8 mouse cellular contexts compared by ENCODE assay signal in the genomic region with DNA sequence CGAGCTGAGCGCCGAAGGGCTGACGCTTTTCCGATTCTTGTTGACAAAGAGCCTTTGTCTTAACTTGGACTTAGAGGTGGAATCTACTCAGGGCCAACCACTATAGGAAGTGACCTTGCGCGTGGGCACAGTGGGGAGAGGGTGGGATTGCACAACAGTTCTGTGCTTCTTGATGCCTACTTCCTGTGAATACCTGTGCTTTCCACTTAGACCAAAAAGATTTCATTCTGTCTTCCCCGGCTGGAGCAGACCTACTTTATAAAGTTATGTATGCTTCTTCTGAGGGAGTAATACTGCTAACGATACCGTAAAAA. TPM values are rescaled to one million over a fixed set of nuclear protein-coding genes. Genes with fewer than 3 reads are reported as not detected.
DNase-seq lines count a peak whose midpoint lies in the region; ATAC-seq and TF ChIP-seq lines count a peak whose summit lies in the region.

A gene (plus strand): TSS at position 215 of the 314 bp plus-strand sequence.

- no peak for ATAC-seq in limb, embryonic 13.5 days (ENCODE audit: low FRiP score, low read depth)
- ATAC-seq in stomach, embryonic 16.5 days (ENCODE audit: insufficient read depth, low FRiP score) = no peak

- peaks cover 20% of the 10 kb centered on the region for H3K4me1 ChIP-seq in heart, embryonic 10.5 days
- H3K4me1 ChIP-seq in thymus, adult 2 months (replicated peaks; ENCODE audit: control insufficient read depth, insufficient read depth, low read length) = peaks cover 8% of the 10 kb centered on the region; the same call in 1 of the 2 replicates
- peaks cover 15% of the 10 kb centered on the region for H3K4me1 ChIP-seq in limb, embryonic 13.5 days
- peaks cover 8% of the 10 kb centered on the region; the same call in 1 of the 2 replicates for H3K4me1 ChIP-seq in stomach, embryonic 16.5 days (ENCODE audit: control insufficient read depth, insufficient read depth, low read length)

- H3K27me3 ChIP-seq in heart, embryonic 10.5 days (ENCODE audit: insufficient read depth, poor library complexity, severe bottlenecking) = peaks cover 13% of the 10 kb centered on the region; the same call in 1 of the 2 replicates
- no peaks in the 10 kb centered on the region for H3K27me3 ChIP-seq in thymus, adult 2 months (ENCODE audit: control insufficient read depth, insufficient read depth, low read length)
- H3K27me3 ChIP-seq in limb, embryonic 13.5 days = no peaks in the 10 kb centered on the region
- H3K27me3 ChIP-seq in stomach, embryonic 16.5 days (ENCODE audit: control insufficient read depth, insufficient read depth, low read length) = no peaks in the 10 kb centered on the region

- WGBS in heart, embryonic 10.5 days = 89% methylated on average over 10 of the region's 10 CpGs
- 86% methylated on average over 10 of the region's 10 CpGs for WGBS in thymus, adult 2 months
- WGBS in limb, embryonic 13.5 days = 88% methylated on average over 10 of the region's 10 CpGs
- WGBS in stomach, embryonic 16.5 days = 87% methylated on average over 10 of the region's 10 CpGs

- peak within 1 kb of the TSS; percentile 87 for H3K27ac ChIP-seq in heart, embryonic 10.5 days
- no peak within 1 kb of the TSS for H3K27ac ChIP-seq in thymus, adult 2 months (ENCODE audit: control insufficient read depth, insufficient read depth, low read length)
- peak within 1 kb of the TSS; percentile 39; the same call in 1 of the 2 replicates for H3K27ac ChIP-seq in limb, embryonic 13.5 days
- H3K27ac ChIP-seq in stomach, embryonic 16.5 days (ENCODE audit: low read length) = peak within 1 kb of the TSS; percentile 58

- no peaks in the 10 kb centered on the region for H3K9me3 ChIP-seq in heart, embryonic 10.5 days
- no peaks in the 10 kb centered on the region for H3K9me3 ChIP-seq in limb, embryonic 13.5 days
- no peaks in the 10 kb centered on the region for H3K9me3 ChIP-seq in stomach, embryonic 16.5 days (replicated peaks; ENCODE audit: control insufficient read depth, low read length)

- no peak for DNase-seq in heart, embryonic 10.5 days (ENCODE audit: low spot score)
- no peak for DNase-seq in heart, postnatal 14 days
- DNase-seq in thymus, adult 2 months = no peak
- DNase-seq in thymus, postnatal 25 days = no peak
- DNase-seq in cerebellum, postnatal 4 days (ENCODE audit: low spot score in 2 of 2) = no peak
- DNase-seq in yolk sac, embryonic 10.5 days (ENCODE audit: low spot score) = no peak

- peak within 1 kb of the TSS; percentile 84 for H3K4me2 ChIP-seq in limb, embryonic 13.5 days (replicated peaks)
- peak within 1 kb of the TSS; percentile 91 for H3K4me2 ChIP-seq in stomach, embryonic 16.5 days (ENCODE audit: low read depth, low read length)

- TF ChIP-seq POLR2A in thymus, adult 2 months (IDR thresholded peaks at IDR 0.05; ENCODE audit: control insufficient read depth, extremely low read depth, insufficient read depth, low read length, poor library complexity) = no peak

- intact Hi-C loops in heart, postnatal 14 days (cut with DNase I) = loop anchor here (2.0 kb wide), 1 partner anchor 43 kb away; a partner anchor contains a TSS

- H3K4me3 ChIP-seq in heart, embryonic 10.5 days = peak within 1 kb of the TSS; percentile 72
- H3K4me3 ChIP-seq in thymus, adult 2 months (ENCODE audit: control insufficient read depth, insufficient read depth, low read length) = peak within 1 kb of the TSS; percentile 65
- peak within 1 kb of the TSS; percentile 73 for H3K4me3 ChIP-seq in limb, embryonic 13.5 days
- H3K4me3 ChIP-seq in stomach, embryonic 16.5 days (replicated peaks; ENCODE audit: low read length) = peak within 1 kb of the TSS; percentile 63

- peak within 1 kb of the TSS; percentile 71 for H3K9ac ChIP-seq in limb, embryonic 13.5 days
- peak within 1 kb of the TSS; percentile 73 for H3K9ac ChIP-seq in stomach, embryonic 16.5 days (ENCODE audit: low read length)

- H3K36me3 ChIP-seq in heart, embryonic 10.5 days = no peaks in the 10 kb centered on the region
- no peaks in the 10 kb centered on the region for H3K36me3 ChIP-seq in thymus, adult 2 months (ENCODE audit: control insufficient read depth, insufficient read depth, low read length)
- peaks cover 8% of the 10 kb centered on the region; the same call in 1 of the 2 replicates for H3K36me3 ChIP-seq in limb, embryonic 13.5 days
- no peaks in the 10 kb centered on the region for H3K36me3 ChIP-seq in stomach, embryonic 16.5 days (ENCODE audit: control insufficient read depth, insufficient read depth, low read length)

- no peak for TF ChIP-seq CTCF in thymus, adult 2 months (IDR thresholded peaks at IDR 0.05; ENCODE audit: borderline replicate concordance, control insufficient read depth, extremely low read depth, insufficient read depth, low read length, poor library complexity)

RNA-seq across cellular contexts. Expression of the gene that starts here (rescaled TPM):
- 18.7 and 30.8 TPM in 2 replicates for polyA plus RNA-seq in heart, embryonic 10.5 days (2016; fragmentation: Nextera tagmentation; extraction: Ambion mirVana)
- total RNA-seq in heart, postnatal 14 days (2021) = 1 to 10 TPM; 1.2 to 1.8 TPM
- polyA plus RNA-seq in thymus, adult 2 months (2012; rRNA removed) = 9.2 and 15.7 TPM in 2 replicates
- polyA plus RNA-seq in limb, embryonic 13.5 days (2015; fragmentation: Nextera tagmentation; extraction: Ambion mirVana) = 26.1 TPM in 2 replicates
- polyA plus RNA-seq in stomach, embryonic 16.5 days (2015; fragmentation: Nextera tagmentation; extraction: Ambion mirVana) = 16.4 and 20.4 TPM in 2 replicates
